Mouse (Mus musculus) heart, embryonic 11.5 days (tissue): ENCODE measurements around the gene Sh3d19. TPM values are rescaled to one million over a fixed set of nuclear protein-coding genes. Genes with fewer than 3 reads are reported as not detected.

Experiments
- ATAC-seq: fragments of 200-750 bp; cut with Nextera tagmentation; replicated peaks from 2 replicates; pipeline ENCODE4 v1.8.0; 2017; ENCODE audit warnings: moderate library complexity; ENCODE audit not compliant: insufficient number of reproducible peaks, low FRiP score, low TSS enrichment
- H3K27ac ChIP-seq: fragments of 300-500 bp; sonication (generic); 2 replicates; pipeline ENCODE4 v1.5.1; 2014; ENCODE audit warnings: mild to moderate bottlenecking, low read depth, low read length
- H3K27me3 ChIP-seq: fragments of 300-500 bp; sonication (generic); 2 replicates; pipeline ENCODE4 v1.6.1; 2014; ENCODE audit warnings: mild to moderate bottlenecking, low read length, mixed read lengths; ENCODE audit not compliant: control insufficient read depth, insufficient read depth
- H3K36me3 ChIP-seq: fragments of 300-500 bp; sonication (generic); 2 replicates; pipeline ENCODE4 v1.6.1; 2014; ENCODE audit warnings: mild to moderate bottlenecking, low read length, moderate library complexity, mixed read lengths; ENCODE audit not compliant: control insufficient read depth, insufficient read depth
- H3K4me1 ChIP-seq: fragments of 300-500 bp; sonication (generic); 2 replicates; pipeline ENCODE4 v1.6.1; 2014; ENCODE audit warnings: low read length; ENCODE audit not compliant: control insufficient read depth, insufficient read depth
- H3K4me2 ChIP-seq: fragments of 300-500 bp; sonication (generic); 2 replicates; pipeline ENCODE4 v1.6.1; 2014; ENCODE audit warnings: mild to moderate bottlenecking, moderate library complexity
- H3K4me3 ChIP-seq: fragments of 300-500 bp; sonication (generic); 2 replicates; pipeline ENCODE4 v1.5.1; 2014; ENCODE audit warnings: low read depth, low read length
- H3K9ac ChIP-seq: fragments of 300-500 bp; sonication (generic); 2 replicates; pipeline ENCODE4 v1.6.1; 2014; ENCODE audit warnings: mild to moderate bottlenecking, low read depth, low read length, moderate library complexity
- H3K9me3 ChIP-seq: fragments of 300-500 bp; sonication (generic); replicated peaks from 2 replicates; pipeline ENCODE4 v1.6.1; 2016; ENCODE audit warnings: low read length; ENCODE audit not compliant: control insufficient read depth
- WGBS: fragments of 180-500 bp; shearing (Covaris S2); extraction: QIAGEN DNeasy Blood & Tissue Kit; methylation state at CpG from one replicate; pipeline ENCODE4 v1.1.7; 2014; ENCODE audit not compliant: insufficient replicate concordance; 5-methylcytosine and 5-hydroxymethylcytosine counted together
- polyA plus RNA-seq: library from polyadenylated mRNA; unstranded; fragments of >200 nt; fragmentation: Nextera tagmentation; extraction: Ambion mirVana; gene quantifications from 2 replicates; pipeline ENCODE4 v1.2.1, GENCODE M21; 2014

The Sh3d19 gene
- polyA plus RNA-seq, 1 experiment from 2014 or later: 13.8 TPM

- ATAC-seq: no peak
- H3K27me3 ChIP-seq: no peaks in the 10 kb centered on the region
- H3K4me3 ChIP-seq: no peak overlapping the region
- no peaks in the 10 kb centered on the region for H3K4me1 ChIP-seq
- H3K9ac ChIP-seq: no peak overlapping the region
- no peak overlapping the region for H3K4me2 ChIP-seq
- H3K36me3 ChIP-seq: 0 out of 2 replicates have a peak, but pooled peaks cover 4% of the 10 kb centered on the region
- 93% methylated on average over 9 of the region's 9 CpGs for WGBS
- no peak overlapping the region for H3K27ac ChIP-seq
- H3K9me3 ChIP-seq: peaks cover 4% of the 10 kb centered on the region; the same call in 1 of the 2 replicates
These were observed 76.9 kb downstream of the Sh3d19 start for GRCm38 (mm10) chr3:86047686-86048408.

- H3K4me1 ChIP-seq: no peaks in the 10 kb centered on the region
- 0 out of 2 replicates have a peak, but pooled peaks cover 4% of the 10 kb centered on the region for H3K36me3 ChIP-seq
These were observed 78.1 kb downstream of the Sh3d19 start for GRCm38 (mm10) chr3:86049041-86049440.

GRCm38 (mm10) chr3:86056678-86057077 lies 85.8 kb downstream of the Sh3d19 start:
- H3K27ac ChIP-seq: no peak overlapping the region
- H3K4me2 ChIP-seq: no peak overlapping the region
- H3K27me3 ChIP-seq: no peaks in the 10 kb centered on the region
- WGBS: 78% methylated on average over 4 of the region's 4 CpGs
- no peaks in the 10 kb centered on the region for H3K4me1 ChIP-seq
- no peak overlapping the region for H3K9ac ChIP-seq
- no peaks in the 10 kb centered on the region for H3K36me3 ChIP-seq
- ATAC-seq: no peak
- H3K4me3 ChIP-seq: no peak overlapping the region
- no peaks in the 10 kb centered on the region for H3K9me3 ChIP-seq

More at GRCm38 (mm10) chr3:86049041-86049440, 78.1 kb downstream of the Sh3d19 start:
- no peak overlapping the region for H3K4me3 ChIP-seq
- H3K27me3 ChIP-seq: no peaks in the 10 kb centered on the region
- no peaks in the 10 kb centered on the region for H3K9me3 ChIP-seq
- H3K9ac ChIP-seq: no peak overlapping the region
- 64% methylated on average over 2 of the region's 2 CpGs for WGBS
- no peak overlapping the region for H3K4me2 ChIP-seq
- no peak overlapping the region for H3K27ac ChIP-seq
- no peak for ATAC-seq

- WGBS: 69% methylated on average over 6 of the region's 6 CpGs
- Histone ChIP-seq H3K9ac (no peak overlapping the region), H3K27ac (no peak overlapping the region), H3K36me3 (no peaks in the 10 kb centered on the region), H3K9me3 (no peaks in the 10 kb centered on the region), H3K27me3 (no peaks in the 10 kb centered on the region), H3K4me2 (no peak overlapping the region), H3K4me3 (no peak overlapping the region), H3K4me1 (no peaks in the 10 kb centered on the region)
- ATAC-seq: no peak
These were observed 86.7 kb downstream of the Sh3d19 start for GRCm38 (mm10) chr3:86057436-86058095.

- no peak overlapping the region for H3K27ac ChIP-seq
- no peaks in the 10 kb centered on the region for H3K36me3 ChIP-seq
- no peaks in the 10 kb centered on the region for H3K4me1 ChIP-seq
- no peak for ATAC-seq
- 87% methylated on average over 11 of the region's 11 CpGs for WGBS
- H3K4me3 ChIP-seq: no peak overlapping the region
- H3K4me2 ChIP-seq: no peak overlapping the region
- H3K9ac ChIP-seq: no peak overlapping the region
- H3K27me3 ChIP-seq: no peaks in the 10 kb centered on the region
- no peaks in the 10 kb centered on the region for H3K9me3 ChIP-seq
These were observed 98.8 kb downstream of the Sh3d19 start for GRCm38 (mm10) chr3:86069646-86070250.

- ATAC-seq: no peak
- Histone ChIP-seq H3K9me3 (no peaks in the 10 kb centered on the region), H3K4me3 (no peak overlapping the region), H3K4me1 (no peaks in the 10 kb centered on the region), H3K27ac (no peak overlapping the region), H3K27me3 (no peaks in the 10 kb centered on the region), H3K4me2 (no peak overlapping the region), H3K36me3 (no peaks in the 10 kb centered on the region), H3K9ac (no peak overlapping the region)
- WGBS: 87% methylated on average over 7 of the region's 7 CpGs
These were observed 99.9 kb downstream of the Sh3d19 start for GRCm38 (mm10) chr3:86070799-86071198.

GRCm38 (mm10) chr3:86072066-86072465 lies 101.2 kb downstream of the Sh3d19 start:
- Histone ChIP-seq H3K9me3 (no peaks in the 10 kb centered on the region), H3K36me3 (no peaks in the 10 kb centered on the region), H3K27ac (no peak overlapping the region), H3K9ac (no peak overlapping the region), H3K4me2 (no peak overlapping the region), H3K4me3 (no peak overlapping the region), H3K27me3 (no peaks in the 10 kb centered on the region), H3K4me1 (peaks cover 4% of the 10 kb centered on the region; the same call in 1 of the 2 replicates)
- 87% methylated on average over 3 of the region's 3 CpGs for WGBS
- ATAC-seq: no peak

GRCm38 (mm10) chr3:86072889-86073288 lies 102.0 kb downstream of the Sh3d19 start:
- Histone ChIP-seq H3K4me1 (peaks cover 4% of the 10 kb centered on the region; the same call in 1 of the 2 replicates), H3K27ac (no peak overlapping the region), H3K27me3 (no peaks in the 10 kb centered on the region), H3K36me3 (no peaks in the 10 kb centered on the region), H3K4me3 (no peak overlapping the region), H3K9ac (no peak overlapping the region), H3K4me2 (no peak overlapping the region), H3K9me3 (no peaks in the 10 kb centered on the region)
- no peak for ATAC-seq
- 74% methylated on average over 5 of the region's 5 CpGs for WGBS
